Mouse (Mus musculus) intestine, embryonic 16.5 days (tissue): ENCODE measurements around the gene Itga8. TPM values are rescaled to one million over a fixed set of nuclear protein-coding genes. Genes with fewer than 3 reads are reported as not detected.

ENCODE experiments used
- ATAC-seq: fragments of 200-750 bp; cut with Nextera tagmentation; 2 replicates; pipeline ENCODE4 v1.8.0; 2017; ENCODE audit warnings: moderate TSS enrichment, moderate library complexity
- H3K27ac ChIP-seq: fragments of 300-500 bp; sonication (generic); 2 replicates; pipeline ENCODE4 v1.5.1; 2014; ENCODE audit warnings: mild to moderate bottlenecking, low read length
- H3K27me3 ChIP-seq: fragments of 300-500 bp; sonication (generic); replicated peaks from 2 replicates; pipeline ENCODE4 v1.6.1; 2014; ENCODE audit warnings: low read length, control low read depth, mixed read lengths; ENCODE audit not compliant: control insufficient read depth, insufficient read depth
- H3K36me3 ChIP-seq: fragments of 300-500 bp; sonication (generic); 2 replicates; pipeline ENCODE4 v1.6.1; 2014; ENCODE audit warnings: low read length, control low read depth; ENCODE audit not compliant: control insufficient read depth, insufficient read depth
- H3K4me1 ChIP-seq: fragments of 300-500 bp; sonication (generic); 2 replicates; pipeline ENCODE4 v1.6.1; 2014; ENCODE audit warnings: low read length, control low read depth, mixed read lengths; ENCODE audit not compliant: control insufficient read depth, insufficient read depth
- H3K4me2 ChIP-seq: fragments of 300-500 bp; sonication (generic); 2 replicates; pipeline ENCODE4 v1.6.1; 2014; ENCODE audit warnings: low read depth, low read length, control low read depth
- H3K4me3 ChIP-seq: fragments of 300-500 bp; sonication (generic); 2 replicates; pipeline ENCODE4 v1.5.1; 2014; ENCODE audit warnings: mild to moderate bottlenecking, low read length
- H3K9ac ChIP-seq: fragments of 300-500 bp; sonication (generic); 2 replicates; pipeline ENCODE4 v1.6.1; 2014; ENCODE audit warnings: low read depth, low read length
- H3K9me3 ChIP-seq: fragments of 300-500 bp; sonication (generic); 2 replicates; pipeline ENCODE4 v1.6.1; 2016; ENCODE audit warnings: low read length, control low read depth; ENCODE audit not compliant: control insufficient read depth
- WGBS: fragments of 180-500 bp; shearing (Covaris S2); extraction: QIAGEN DNeasy Blood & Tissue Kit; methylation state at CpG from one replicate; pipeline ENCODE4 v1.1.7; 2014; 5-methylcytosine and 5-hydroxymethylcytosine counted together
- polyA plus RNA-seq: library from polyadenylated mRNA; unstranded; fragments of >200 nt; fragmentation: Nextera tagmentation; extraction: Ambion mirVana; gene quantifications from 2 replicates; pipeline ENCODE4 v1.2.1, GENCODE M21; 2015

Itga8 gene
- polyA plus RNA-seq = 9.2 and 10.2 TPM in 2 replicates

- H3K27me3 ChIP-seq = peaks cover 4% of the 10 kb centered on the region; the same call in 1 of the 2 replicates
- peak within 1 kb of the TSS; percentile 81 for H3K9ac ChIP-seq
- ATAC-seq = peak; percentile 96
- H3K36me3 ChIP-seq = no peaks in the 10 kb centered on the region
- under 1% methylated on average over 50 of the region's 56 CpGs for WGBS
- H3K9me3 ChIP-seq = no peaks in the 10 kb centered on the region
- 0 out of 2 replicates have a peak, but pooled peaks cover 3% of the 10 kb centered on the region for H3K4me1 ChIP-seq
- H3K4me2 ChIP-seq = peak within 1 kb of the TSS; percentile 92
- peak within 1 kb of the TSS; percentile 41 for H3K27ac ChIP-seq
- peak within 1 kb of the TSS; percentile 73 for H3K4me3 ChIP-seq
Observed at GRCm38 (mm10) chr2:12301431-12302170, at the start of gene Itga8. Gene Itga8, minus strand, starts transcription at chr2:12301922.

- Histone ChIP-seq H3K27me3 (no peaks in the 10 kb centered on the region), H3K4me2 (no peak overlapping the region), H3K4me1 (no peaks in the 10 kb centered on the region), H3K9me3 (no peaks in the 10 kb centered on the region), H3K36me3 (no peaks in the 10 kb centered on the region), H3K4me3 (no peak overlapping the region), H3K27ac (no peak overlapping the region), H3K9ac (no peak overlapping the region)
- ATAC-seq = no peak
- WGBS = 85% methylated on average over 2 of the region's 2 CpGs
Observed at GRCm38 (mm10) chr2:12348914-12349313, 47.2 kb upstream of the Itga8 start.

DNA sequence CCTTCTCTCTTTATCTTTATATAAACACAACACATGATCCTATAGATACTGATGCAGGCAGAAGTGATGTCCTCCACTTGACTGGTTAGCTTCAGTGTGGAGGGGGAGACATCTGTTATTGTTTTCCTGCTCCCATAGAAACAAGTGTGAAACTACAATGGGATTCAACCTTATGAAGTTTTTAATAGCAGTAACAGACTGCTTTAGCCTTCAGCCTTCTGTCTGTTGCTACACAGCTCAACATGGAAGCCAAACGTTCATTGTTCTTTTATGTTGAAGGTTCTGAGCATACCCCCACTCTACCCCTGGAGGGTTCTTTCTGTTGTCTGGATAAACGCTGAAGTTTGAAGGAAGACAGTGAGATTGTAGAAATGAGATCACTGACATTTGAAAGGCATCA, 30.2 kb upstream of the Itga8 start:
- no peaks in the 10 kb centered on the region for H3K27me3 ChIP-seq
- no peak overlapping the region for H3K27ac ChIP-seq
- no peak overlapping the region for H3K4me3 ChIP-seq
- H3K9me3 ChIP-seq = no peaks in the 10 kb centered on the region
- H3K4me2 ChIP-seq = no peak overlapping the region
- ATAC-seq = no peak
- 63% methylated on average over 2 of the region's 2 CpGs for WGBS
- peaks cover 4% of the 10 kb centered on the region for H3K4me1 ChIP-seq
- no peaks in the 10 kb centered on the region for H3K36me3 ChIP-seq
- H3K9ac ChIP-seq = no peak overlapping the region

DNA sequence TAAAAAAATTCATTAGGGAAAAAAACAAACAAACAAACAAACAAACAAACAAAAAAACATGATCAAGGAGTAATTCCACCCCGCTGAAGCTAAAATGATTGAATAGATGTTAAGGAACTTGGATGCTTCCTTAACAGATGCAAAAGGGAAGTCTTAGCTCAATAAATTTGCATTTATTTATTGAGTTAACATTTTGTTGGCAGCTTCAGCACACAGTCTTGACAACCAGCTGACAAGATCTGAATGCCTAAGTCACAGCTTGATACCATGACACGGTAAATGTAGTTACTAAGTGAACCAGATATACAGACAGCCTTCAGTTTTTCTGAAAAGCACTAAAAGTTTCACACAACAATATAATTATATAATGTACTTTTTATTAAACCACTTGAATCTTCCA, 27.9 kb upstream of the Itga8 start:
- no peak overlapping the region for H3K27ac ChIP-seq
- H3K4me1 ChIP-seq = peaks cover 4% of the 10 kb centered on the region
- H3K9me3 ChIP-seq = no peaks in the 10 kb centered on the region
- H3K9ac ChIP-seq = no peak overlapping the region
- WGBS = 73% methylated on average over 2 of the region's 2 CpGs
- H3K27me3 ChIP-seq = no peaks in the 10 kb centered on the region
- no peak for ATAC-seq
- no peaks in the 10 kb centered on the region for H3K36me3 ChIP-seq
- H3K4me2 ChIP-seq = no peak overlapping the region
- no peak overlapping the region for H3K4me3 ChIP-seq

DNA sequence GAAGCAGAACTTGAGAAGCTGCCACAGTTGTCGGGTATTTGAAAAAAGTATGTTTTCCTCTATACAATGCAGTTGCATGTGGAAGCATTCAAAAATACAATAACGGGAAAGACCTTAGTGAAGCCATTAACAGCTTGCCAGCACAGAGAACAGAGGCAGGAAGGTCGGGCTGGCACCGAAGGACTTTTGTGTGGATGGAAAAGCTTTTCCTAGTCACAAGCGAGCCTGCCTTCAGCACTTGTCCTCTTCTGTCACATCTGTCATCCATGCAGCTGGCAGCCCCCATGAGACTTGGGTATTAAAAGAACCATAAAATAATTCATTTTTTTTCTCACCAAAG, 27.3 kb upstream of the Itga8 start:
- WGBS = 50% methylated on average over 5 of the region's 5 CpGs
- Histone ChIP-seq H3K9ac (no peak overlapping the region), H3K4me2 (no peak overlapping the region), H3K4me3 (no peak overlapping the region), H3K27ac (no peak overlapping the region), H3K36me3 (no peaks in the 10 kb centered on the region), H3K9me3 (no peaks in the 10 kb centered on the region), H3K4me1 (peaks cover 4% of the 10 kb centered on the region), H3K27me3 (no peaks in the 10 kb centered on the region)
- ATAC-seq = no peak

DNA sequence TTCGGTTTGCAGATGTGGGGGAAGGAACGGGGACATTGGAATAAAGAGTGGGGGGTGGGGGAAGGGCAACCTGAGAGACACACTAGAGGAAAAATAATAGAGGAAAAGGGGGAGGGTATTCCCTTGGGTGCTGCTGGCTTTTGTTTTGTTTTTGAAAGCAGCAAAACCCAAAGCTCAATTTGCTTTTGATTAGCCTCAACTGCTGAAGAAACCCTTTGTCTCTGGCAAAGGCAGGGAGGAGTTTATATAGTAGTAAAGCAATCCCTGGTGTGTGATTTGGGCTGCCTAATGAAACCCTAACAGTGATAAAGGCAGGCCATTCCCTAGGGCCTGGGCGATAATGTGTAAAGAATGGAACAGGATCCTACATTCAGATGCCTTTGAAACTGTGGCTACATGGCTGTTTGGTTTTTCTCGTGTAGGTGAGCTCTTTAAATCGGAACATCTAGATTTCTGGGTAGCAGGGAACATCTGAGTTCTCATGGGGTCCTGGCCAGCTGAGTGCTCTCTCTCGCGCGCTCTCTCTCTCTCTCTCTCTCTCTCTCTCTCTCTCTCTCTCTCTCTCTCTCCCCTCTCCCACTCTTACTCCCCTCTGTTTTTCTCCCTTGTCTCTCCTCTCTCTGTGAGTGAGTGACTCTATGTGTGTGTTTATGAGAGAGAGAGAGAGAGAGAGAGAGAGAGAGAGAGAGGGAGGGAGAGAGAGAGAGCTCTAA, 26.8 kb upstream of the Itga8 start:
- H3K9ac ChIP-seq = no peak overlapping the region
- ATAC-seq = no peak
- H3K4me2 ChIP-seq = no peak overlapping the region
- H3K27ac ChIP-seq = no peak overlapping the region
- peaks cover 4% of the 10 kb centered on the region for H3K4me1 ChIP-seq
- no peaks in the 10 kb centered on the region for H3K9me3 ChIP-seq
- no peaks in the 10 kb centered on the region for H3K27me3 ChIP-seq
- H3K36me3 ChIP-seq = no peaks in the 10 kb centered on the region
- no peak overlapping the region for H3K4me3 ChIP-seq
- 39% methylated on average over 8 of the region's 8 CpGs for WGBS

- Histone ChIP-seq H3K9me3 (no peaks in the 10 kb centered on the region), H3K9ac (no peak overlapping the region), H3K27ac (no peak overlapping the region), H3K27me3 (no peaks in the 10 kb centered on the region), H3K4me3 (peak overlapping the region; percentile 30), H3K36me3 (no peaks in the 10 kb centered on the region), H3K4me2 (peak overlapping the region; percentile 45), H3K4me1 (peaks cover 4% of the 10 kb centered on the region)
- no peak for ATAC-seq
- WGBS = 37% methylated on average over 11 of the region's 11 CpGs
Observed at GRCm38 (mm10) chr2:12327691-12328354, 26.1 kb upstream of the Itga8 start.

GRCm38 (mm10) chr2:12327216-12327615, 25.5 kb upstream of the Itga8 start:
- peak overlapping the region; percentile 30 for H3K4me3 ChIP-seq
- WGBS = 10% methylated on average over 10 of the region's 10 CpGs
- ATAC-seq = peak; percentile 23; the same call in 1 of the 2 replicates
- H3K4me2 ChIP-seq = peak overlapping the region; percentile 45
- no peak overlapping the region for H3K27ac ChIP-seq
- no peak overlapping the region for H3K9ac ChIP-seq
- peaks cover 4% of the 10 kb centered on the region for H3K4me1 ChIP-seq
- H3K36me3 ChIP-seq = no peaks in the 10 kb centered on the region
- no peaks in the 10 kb centered on the region for H3K9me3 ChIP-seq
- no peaks in the 10 kb centered on the region for H3K27me3 ChIP-seq

DNA sequence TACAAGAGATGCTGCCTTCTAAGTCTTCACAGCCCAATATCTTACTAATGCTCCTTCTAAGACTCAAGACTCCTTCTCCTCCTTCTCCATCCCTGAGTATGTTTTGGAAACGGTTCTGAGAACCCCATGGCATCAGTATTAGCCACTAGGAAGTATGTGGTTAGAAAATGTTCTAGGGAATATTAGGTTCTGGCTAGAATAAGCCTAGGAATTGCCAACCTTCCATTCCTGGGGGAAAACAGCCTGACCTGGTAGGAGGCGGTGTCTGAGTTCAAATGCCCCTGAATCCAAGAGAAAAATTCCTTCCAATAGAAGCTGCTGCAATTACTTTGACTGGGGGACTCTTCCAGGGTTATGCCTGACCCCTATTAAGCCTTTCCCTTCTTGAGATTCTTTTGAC, 24.1 kb upstream of the Itga8 start:
- no peak for ATAC-seq
- Histone ChIP-seq H3K4me2 (no peak overlapping the region), H3K4me1 (peaks cover 4% of the 10 kb centered on the region), H3K27ac (no peak overlapping the region), H3K9me3 (no peaks in the 10 kb centered on the region), H3K27me3 (no peaks in the 10 kb centered on the region), H3K36me3 (no peaks in the 10 kb centered on the region), H3K9ac (no peak overlapping the region), H3K4me3 (no peak overlapping the region)
- 77% methylated on average over 2 of the region's 2 CpGs for WGBS
